Mouse (Mus musculus): Measurements from ENCODE around the gene Sft2d1. TPM values are rescaled to one million over a fixed set of nuclear protein-coding genes. Genes with fewer than 3 reads are reported as not detected.
"Not testable (repeated sequence)": the region's sequence is repeated elsewhere in the genome, so short reads cannot be mapped to it uniquely, and the experiment has no call there.

Sft2d1 gene
- polyA plus RNA-seq, 1 experiment from 2014 or later: 131 TPM

DNA sequence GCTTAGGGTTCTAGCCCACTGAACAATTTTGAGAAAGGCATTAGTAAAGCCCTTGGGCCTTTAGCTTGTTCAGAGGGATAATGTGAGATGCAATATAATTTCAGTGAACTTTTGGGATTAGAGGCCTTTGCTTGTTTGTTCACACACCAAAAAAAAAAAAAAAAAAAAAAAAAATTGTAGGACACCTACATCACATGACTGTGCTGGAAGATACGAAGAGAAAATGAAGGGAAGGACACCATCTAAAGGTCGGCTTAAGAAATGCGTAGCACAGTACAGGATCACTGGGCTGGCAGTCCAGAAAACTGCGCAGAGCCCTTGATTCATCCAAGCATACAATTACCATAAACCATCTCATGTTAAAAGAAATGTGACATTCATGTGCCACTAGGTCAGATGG, 9.4 kb upstream of the Sft2d1 start:
- no peak for DNase-seq (ENCODE audit: low spot score)

GRCm38 (mm10) chr17:8302772-8303438, 8.0 kb upstream of the Sft2d1 start:
- no peak for DNase-seq (ENCODE audit: low spot score)

DNA sequence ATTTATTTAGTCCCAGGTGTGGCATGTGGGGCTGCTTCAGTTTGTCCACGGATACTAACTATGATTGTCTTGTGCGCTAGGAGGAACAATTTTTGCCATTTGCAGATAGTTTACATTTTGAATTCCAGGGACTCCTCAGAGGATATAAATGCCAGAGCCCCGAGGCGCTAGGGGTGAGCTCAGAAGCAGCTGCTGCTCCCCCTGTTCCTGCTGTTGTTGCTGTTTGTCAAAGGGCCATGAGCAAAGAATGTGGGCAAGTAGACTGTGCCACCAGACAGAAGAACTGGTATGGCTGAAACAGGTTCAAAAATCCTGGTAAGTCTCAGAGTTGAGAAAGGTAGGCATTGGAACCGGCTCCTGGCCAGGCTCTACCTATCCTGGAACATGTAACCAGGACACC, 7.2 kb upstream of the Sft2d1 start:
- no peak for DNase-seq (ENCODE audit: low spot score)

DNA sequence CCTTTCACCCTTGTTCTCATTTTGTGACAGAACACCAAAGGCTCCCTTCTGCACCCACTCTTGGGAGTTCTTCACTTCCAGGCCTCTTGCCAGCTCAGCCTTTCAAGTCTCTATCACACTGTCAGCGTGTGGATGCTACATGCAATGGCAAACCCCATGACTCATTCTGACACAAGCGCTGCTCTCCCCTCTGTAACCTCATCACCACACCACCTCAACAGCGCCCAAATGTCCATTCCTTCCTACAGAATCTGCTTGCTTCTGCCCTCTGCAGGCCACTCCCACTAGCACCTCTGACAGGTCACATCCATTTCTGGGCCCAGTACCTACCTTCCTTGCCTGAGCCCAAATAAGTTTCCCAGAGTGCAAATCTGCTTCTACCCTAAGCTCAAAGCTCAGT, 5.1 kb upstream of the Sft2d1 start:
- DNase-seq (ENCODE audit: low spot score): no peak

DNA sequence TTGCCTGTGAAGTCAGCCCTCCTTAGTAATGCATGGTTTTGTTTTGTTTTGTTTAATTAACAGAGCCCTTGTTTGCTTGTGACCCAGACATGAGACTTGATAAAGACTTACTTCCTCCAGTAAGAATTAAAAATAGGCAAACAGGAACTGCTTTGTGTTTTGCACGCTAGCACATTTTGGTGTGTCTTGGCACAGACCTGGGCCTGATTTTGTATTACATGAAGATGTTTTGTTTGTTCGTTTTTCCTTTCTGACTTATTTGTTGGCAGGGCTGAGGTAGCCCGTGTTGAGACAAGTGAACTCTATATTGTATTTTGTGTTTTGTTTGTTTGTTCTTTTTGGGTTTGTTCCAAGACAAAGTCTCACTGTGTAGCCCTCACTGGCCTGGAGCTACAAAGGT, 849 bp downstream of the Sft2d1 start:
- DNase-seq (ENCODE audit: low spot score): no peak

DNA sequence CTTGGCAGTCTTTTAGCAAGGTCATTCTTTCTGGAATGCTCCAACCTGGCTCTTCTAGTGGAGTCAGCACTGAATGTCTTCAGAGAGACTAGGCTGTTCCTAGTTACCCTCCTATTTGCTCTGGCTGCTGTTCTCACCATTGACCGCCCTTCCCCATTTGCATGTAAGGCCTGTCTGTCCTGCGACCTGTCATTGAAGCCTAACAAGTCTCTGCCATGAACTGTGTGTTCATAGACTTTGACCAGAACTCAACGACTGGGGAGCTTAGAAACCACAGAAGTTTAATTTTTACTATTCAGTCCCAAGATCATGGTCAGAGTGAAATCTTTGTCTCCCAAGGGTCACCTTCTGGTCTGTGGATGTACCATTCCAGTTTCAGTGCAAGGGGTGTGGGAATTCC, 3.1 kb downstream of the Sft2d1 start:
- no peak for DNase-seq (ENCODE audit: low spot score)

- DNase-seq (ENCODE audit: low spot score): peak; percentile 37
These were observed 5.3 kb downstream of the Sft2d1 start for GRCm38 (mm10) chr17:8316251-8316650.

GRCm38 (mm10) chr17:8326877-8327276, 16.0 kb downstream of the Sft2d1 start:
- DNase-seq (ENCODE audit: low spot score): not testable (repeated sequence)

- DNase-seq (ENCODE audit: low spot score): peak; percentile 18
These were observed 17.7 kb downstream of the Sft2d1 start for GRCm38 (mm10) chr17:8328511-8329174.

GRCm38 (mm10) chr17:8330602-8331001, 19.7 kb downstream of the Sft2d1 start:
- no peak for DNase-seq (ENCODE audit: low spot score)

DNA sequence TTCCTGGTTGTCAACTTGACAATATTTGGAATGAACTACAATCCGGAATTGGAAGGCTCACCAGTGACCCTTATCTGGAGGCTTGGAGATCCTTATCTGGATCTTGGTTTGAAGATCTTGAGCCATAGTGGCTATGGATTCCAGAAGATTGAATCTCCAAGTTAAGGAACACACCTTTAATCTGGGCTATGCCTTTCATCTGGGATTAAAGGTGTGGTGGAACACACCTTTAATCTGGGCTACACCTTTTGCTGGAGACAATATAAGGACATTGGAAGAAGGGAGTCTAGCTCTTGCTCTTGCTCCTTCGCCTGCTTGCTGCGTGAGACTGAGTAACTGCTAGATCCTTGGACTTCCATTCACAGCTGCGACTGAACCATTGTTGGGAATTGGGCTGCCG, 26.3 kb downstream of the Sft2d1 start, which contains the start of gene Prr18:
Gene Prr18, plus strand, starts transcription at position 301 of the 400 bp plus-strand sequence.
- DNase-seq (ENCODE audit: low spot score): not testable (repeated sequence)

GRCm38 (mm10) chr17:8339666-8340374, 28.9 kb downstream of the Sft2d1 start:
- DNase-seq (ENCODE audit: low spot score): no peak

- DNase-seq (ENCODE audit: low spot score): peak; percentile 5
These were observed 29.8 kb downstream of the Sft2d1 start for GRCm38 (mm10) chr17:8340407-8341359.

GRCm38 (mm10) chr17:8341360-8341963, 30.6 kb downstream of the Sft2d1 start:
- DNase-seq (ENCODE audit: low spot score): no peak

DNA sequence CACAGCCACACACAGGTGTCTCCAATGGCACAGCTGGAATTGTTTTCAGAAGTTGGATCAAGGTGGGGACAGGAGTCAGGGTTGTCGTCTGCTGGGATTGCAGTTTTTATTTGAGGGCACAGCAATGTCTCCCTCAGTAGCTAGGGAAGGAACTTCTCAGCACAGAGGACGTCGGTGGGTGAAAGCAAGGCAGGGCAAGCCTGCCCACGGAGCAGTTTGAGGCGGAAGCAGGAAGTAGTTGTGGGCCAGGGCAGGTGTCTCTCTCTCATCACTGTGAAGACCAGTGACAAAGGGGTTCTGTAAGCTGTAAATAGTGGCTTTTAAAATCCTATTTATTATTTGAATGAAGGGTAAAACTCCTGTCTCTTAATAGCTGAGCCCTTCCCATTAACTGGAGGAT, 31.8 kb downstream of the Sft2d1 start:
- peak; percentile 39 for DNase-seq (ENCODE audit: low spot score)

- no peak for DNase-seq (ENCODE audit: low spot score)
These were observed 32.5 kb downstream of the Sft2d1 start for GRCm38 (mm10) chr17:8343416-8343815.

- no peak for DNase-seq (ENCODE audit: low spot score)
These were observed 36.9 kb downstream of the Sft2d1 start for GRCm38 (mm10) chr17:8347765-8348285.

DNA sequence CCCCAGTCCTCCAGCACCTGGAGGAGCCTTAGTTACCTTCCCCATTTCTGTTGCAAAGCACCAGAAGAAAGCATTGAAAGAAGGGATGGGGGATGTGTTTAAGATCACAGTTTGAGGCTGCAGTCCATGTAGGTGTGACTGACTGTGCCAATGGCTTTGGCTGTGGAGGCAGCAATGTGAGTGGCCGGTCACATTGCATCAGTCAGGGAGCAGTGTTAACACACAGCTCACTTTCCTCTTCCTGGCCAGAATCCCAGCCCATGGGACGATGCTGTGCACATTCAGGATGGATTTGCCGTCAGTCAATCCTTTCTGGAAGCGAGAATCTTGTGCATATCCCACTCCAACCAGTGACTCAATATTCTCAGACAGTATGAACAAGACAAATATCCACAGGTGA, 38.0 kb downstream of the Sft2d1 start:
- DNase-seq (ENCODE audit: low spot score): no peak

DNA sequence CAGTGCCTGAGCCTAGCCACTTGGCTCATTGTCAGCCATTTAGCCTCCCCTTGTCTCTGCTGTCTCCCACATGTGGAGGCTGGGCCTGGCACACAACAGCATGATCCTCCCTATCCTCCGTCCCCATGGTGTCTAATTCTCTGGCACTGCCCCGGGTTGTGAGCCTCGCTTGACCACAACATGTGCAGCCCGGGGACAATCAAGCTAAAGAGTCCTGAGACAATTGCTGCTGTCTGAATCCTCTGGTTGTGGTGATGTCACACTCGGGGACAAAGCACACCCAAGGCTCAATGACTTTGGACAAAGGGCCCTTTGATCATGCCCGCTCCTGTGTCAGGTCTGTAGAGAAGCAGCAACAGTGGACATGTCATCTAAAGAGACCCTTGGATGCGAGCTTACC, 40.2 kb downstream of the Sft2d1 start:
- no peak for DNase-seq (ENCODE audit: low spot score)

GRCm38 (mm10) chr17:8355692-8356091, 44.8 kb downstream of the Sft2d1 start, which contains the start of gene T2:
TSS of gene T2 (plus strand) at chr17:8355992.
- no peak for DNase-seq (ENCODE audit: low spot score)

Data from thymus, postnatal 0 days (tissue).